Mouse (Mus musculus) myocyte (in vitro differentiated cells): ENCODE data around the gene Ntrk3.

Experiments
- MAX ChIP-seq: IDR thresholded peaks from one replicate; pipeline ENCODE4 v1.6.1; 2011; ENCODE audit warnings: low read depth, mild to moderate bottlenecking, control low read depth
- POLR2A ChIP-seq: IDR thresholded peaks from one replicate; pipeline ENCODE4 v1.6.1; 2011; ENCODE audit warnings: low read depth, mild to moderate bottlenecking, control low read depth, moderate library complexity; ENCODE audit not compliant: insufficient read length

- TF ChIP-seq POLR2A = no peak
- TF ChIP-seq MAX = no peak
Observed at GRCm38 (mm10) chr7:78165466-78165865, 572.3 kb downstream of the Ntrk3 start.
